Mouse (Mus musculus) hindbrain, embryonic 16.5 days (tissue): ENCODE results near the gene Slc25a12. TPM values are rescaled to one million over a fixed set of nuclear protein-coding genes. Genes with fewer than 3 reads are reported as not detected.

Experiments used
- ATAC-seq: fragments of 200-750 bp; cut with Nextera tagmentation; 2 replicates; pipeline ENCODE4 v1.8.0; 2017; ENCODE audit warnings: moderate TSS enrichment, moderate library complexity
- H3K27ac ChIP-seq: fragments of 300-500 bp; sonication (generic); 2 replicates; pipeline ENCODE4 v1.5.1; 2014; ENCODE audit warnings: low read depth, mild to moderate bottlenecking, control low read depth, low read length, moderate library complexity
- H3K27me3 ChIP-seq: fragments of 300-500 bp; sonication (generic); replicated peaks from 2 replicates; pipeline ENCODE4 v1.6.1; 2014; ENCODE audit warnings: low read length; ENCODE audit not compliant: control insufficient read depth, insufficient read depth
- H3K36me3 ChIP-seq: fragments of 300-500 bp; sonication (generic); 2 replicates; pipeline ENCODE4 v1.6.1; 2014; ENCODE audit warnings: mild to moderate bottlenecking, low read length, moderate library complexity, mixed read lengths; ENCODE audit not compliant: control insufficient read depth, insufficient read depth
- H3K4me1 ChIP-seq: fragments of 300-500 bp; sonication (generic); 2 replicates; pipeline ENCODE4 v1.6.1; 2014; ENCODE audit warnings: low read depth, low read length; ENCODE audit not compliant: control insufficient read depth, insufficient read depth
- H3K4me2 ChIP-seq: fragments of 300-500 bp; sonication (generic); 2 replicates; pipeline ENCODE4 v1.6.1; 2014; ENCODE audit warnings: mild to moderate bottlenecking, low read length, control low read depth, moderate library complexity
- H3K4me3 ChIP-seq: fragments of 300-500 bp; sonication (generic); 2 replicates; pipeline ENCODE4 v1.5.1; 2014; ENCODE audit warnings: mild to moderate bottlenecking, low read length, control low read depth, moderate library complexity
- H3K9ac ChIP-seq: fragments of 300-500 bp; sonication (generic); 2 replicates; pipeline ENCODE4 v1.6.1; 2014; ENCODE audit warnings: low read depth, mild to moderate bottlenecking, control low read depth, low read length, moderate library complexity
- H3K9me3 ChIP-seq: fragments of 300-500 bp; sonication (generic); 2 replicates; pipeline ENCODE4 v1.6.1; 2014; ENCODE audit warnings: mild to moderate bottlenecking, low read length, moderate library complexity; ENCODE audit not compliant: control insufficient read depth
- WGBS: fragments of 180-500 bp; shearing (Covaris S2); extraction: QIAGEN DNeasy Blood & Tissue Kit; methylation state at CpG from one replicate; pipeline ENCODE4 v1.1.7; 2014; 5-methylcytosine and 5-hydroxymethylcytosine counted together
- polyA plus RNA-seq: library from polyadenylated mRNA; unstranded; fragments of >200 nt; fragmentation: Nextera tagmentation; extraction: Ambion mirVana; gene quantifications from 2 replicates; pipeline ENCODE4 v1.2.1, GENCODE M21; 2015

The Slc25a12 gene
- polyA plus RNA-seq, 1 experiment from 2014 or later, result 129 TPM

- H3K4me2 ChIP-seq, result no peak overlapping the region
- no peaks in the 10 kb centered on the region for H3K4me1 ChIP-seq
- H3K9ac ChIP-seq, result no peak overlapping the region
- ATAC-seq, result no peak
- H3K36me3 ChIP-seq, result no peaks in the 10 kb centered on the region
- 89% methylated on average over 3 of the region's 3 CpGs for WGBS
- no peak overlapping the region for H3K4me3 ChIP-seq
- H3K9me3 ChIP-seq, result no peaks in the 10 kb centered on the region
- no peaks in the 10 kb centered on the region for H3K27me3 ChIP-seq
- H3K27ac ChIP-seq, result no peak overlapping the region
These were observed 15.9 kb downstream of the Slc25a12 start for GRCm38 (mm10) chr2:71351727-71351987.

- Histone ChIP-seq H3K9ac (no peak overlapping the region), H3K4me3 (no peak overlapping the region), H3K27me3 (no peaks in the 10 kb centered on the region), H3K4me2 (no peak overlapping the region), H3K27ac (no peak overlapping the region), H3K36me3 (no peaks in the 10 kb centered on the region), H3K9me3 (no peaks in the 10 kb centered on the region), H3K4me1 (no peaks in the 10 kb centered on the region)
- 91% methylated on average over 11 of the region's 11 CpGs for WGBS
- ATAC-seq, result no peak
These were observed 16.4 kb downstream of the Slc25a12 start for GRCm38 (mm10) chr2:71350904-71351726.

GRCm38 (mm10) chr2:71350181-71350580 is 17.4 kb downstream of the Slc25a12 start:
- no peak overlapping the region for H3K4me2 ChIP-seq
- no peaks in the 10 kb centered on the region for H3K9me3 ChIP-seq
- no peaks in the 10 kb centered on the region for H3K36me3 ChIP-seq
- H3K9ac ChIP-seq, result no peak overlapping the region
- no peak for ATAC-seq
- no peaks in the 10 kb centered on the region for H3K4me1 ChIP-seq
- WGBS, result 75% methylated on average over 7 of the region's 7 CpGs
- H3K4me3 ChIP-seq, result no peak overlapping the region
- no peaks in the 10 kb centered on the region for H3K27me3 ChIP-seq
- H3K27ac ChIP-seq, result no peak overlapping the region

- no peak for ATAC-seq
- Histone ChIP-seq H3K4me1 (no peaks in the 10 kb centered on the region), H3K9me3 (no peaks in the 10 kb centered on the region), H3K9ac (no peak overlapping the region), H3K36me3 (no peaks in the 10 kb centered on the region), H3K4me3 (no peak overlapping the region), H3K4me2 (no peak overlapping the region), H3K27ac (no peak overlapping the region), H3K27me3 (no peaks in the 10 kb centered on the region)
- 86% methylated on average over 2 of the region's 2 CpGs for WGBS
These were observed 18.0 kb downstream of the Slc25a12 start for GRCm38 (mm10) chr2:71349511-71349910.

- Histone ChIP-seq H3K27ac (no peak overlapping the region), H3K4me1 (no peaks in the 10 kb centered on the region), H3K4me3 (no peak overlapping the region), H3K9ac (no peak overlapping the region), H3K36me3 (peaks cover 3% of the 10 kb centered on the region), H3K4me2 (no peak overlapping the region), H3K27me3 (no peaks in the 10 kb centered on the region), H3K9me3 (0 out of 2 replicates have a peak, but pooled peaks cover 5% of the 10 kb centered on the region)
- no peak for ATAC-seq
- WGBS, result 93% methylated on average over 20 of the region's 20 CpGs
These were observed 19.6 kb downstream of the Slc25a12 start for GRCm38 (mm10) chr2:71347732-71348490.

GRCm38 (mm10) chr2:71347160-71347559 is 20.4 kb downstream of the Slc25a12 start:
- H3K4me2 ChIP-seq, result no peak overlapping the region
- no peak for ATAC-seq
- H3K27me3 ChIP-seq, result no peaks in the 10 kb centered on the region
- H3K36me3 ChIP-seq, result peaks cover 9% of the 10 kb centered on the region
- 0 out of 2 replicates have a peak, but pooled peaks cover 5% of the 10 kb centered on the region for H3K9me3 ChIP-seq
- 91% methylated on average over 10 of the region's 10 CpGs for WGBS
- H3K4me1 ChIP-seq, result no peaks in the 10 kb centered on the region
- no peak overlapping the region for H3K4me3 ChIP-seq
- no peak overlapping the region for H3K9ac ChIP-seq
- no peak overlapping the region for H3K27ac ChIP-seq

GRCm38 (mm10) chr2:71343884-71344640 is 23.5 kb downstream of the Slc25a12 start:
- WGBS, result 96% methylated on average over 10 of the region's 10 CpGs
- Histone ChIP-seq H3K9ac (no peak overlapping the region), H3K4me3 (no peak overlapping the region), H3K27ac (no peak overlapping the region), H3K4me1 (no peaks in the 10 kb centered on the region), H3K27me3 (no peaks in the 10 kb centered on the region), H3K4me2 (no peak overlapping the region), H3K36me3 (peaks cover 11% of the 10 kb centered on the region), H3K9me3 (0 out of 2 replicates have a peak, but pooled peaks cover 5% of the 10 kb centered on the region)
- no peak for ATAC-seq

- Histone ChIP-seq H3K27me3 (no peaks in the 10 kb centered on the region), H3K9ac (no peak overlapping the region), H3K4me3 (no peak overlapping the region), H3K36me3 (peaks cover 11% of the 10 kb centered on the region), H3K4me2 (no peak overlapping the region), H3K4me1 (no peaks in the 10 kb centered on the region), H3K27ac (no peak overlapping the region), H3K9me3 (0 out of 2 replicates have a peak, but pooled peaks cover 5% of the 10 kb centered on the region)
- ATAC-seq, result no peak
- 86% methylated on average over 5 of the region's 5 CpGs for WGBS
These were observed 27.4 kb downstream of the Slc25a12 start for GRCm38 (mm10) chr2:71340126-71340525.
